Mouse (Mus musculus) intestine, embryonic 15.5 days (tissue): Measurements from ENCODE around the gene Armc12. TPM values are rescaled to one million over a fixed set of nuclear protein-coding genes. Genes with fewer than 3 reads are reported as not detected.
A peak's percentile ranks its signal among the peaks of the same experiment; 100 is the strongest.

ENCODE experiments used
- ATAC-seq: fragments of 200-750 bp; cut with Nextera tagmentation; 2 replicates; pipeline ENCODE4 v1.8.0; 2017; ENCODE audit warnings: moderate TSS enrichment, moderate library complexity
- H3K27ac ChIP-seq: fragments of 300-500 bp; sonication (generic); 2 replicates; pipeline ENCODE4 v1.5.1; 2015; ENCODE audit warnings: mild to moderate bottlenecking, inconsistent platforms
- H3K27me3 ChIP-seq: fragments of 300-500 bp; sonication (generic); replicated peaks from 2 replicates; pipeline ENCODE4 v1.6.1; 2015; ENCODE audit warnings: inconsistent platforms
- H3K36me3 ChIP-seq: fragments of 300-500 bp; sonication (generic); 2 replicates; pipeline ENCODE4 v1.6.1; 2015; ENCODE audit warnings: inconsistent platforms
- H3K4me1 ChIP-seq: fragments of 300-500 bp; sonication (generic); replicated peaks from 2 replicates; pipeline ENCODE4 v1.6.1; 2015; ENCODE audit warnings: inconsistent platforms
- H3K4me2 ChIP-seq: fragments of 300-500 bp; sonication (generic); replicated peaks from 2 replicates; pipeline ENCODE4 v1.6.1; 2015; ENCODE audit warnings: mild to moderate bottlenecking, inconsistent platforms
- H3K4me3 ChIP-seq: fragments of 300-500 bp; sonication (generic); replicated peaks from 2 replicates; pipeline ENCODE4 v1.5.1; 2015; ENCODE audit warnings: inconsistent platforms
- H3K9ac ChIP-seq: fragments of 300-500 bp; sonication (generic); 2 replicates; pipeline ENCODE4 v1.6.1; 2015; ENCODE audit warnings: inconsistent platforms
- H3K9me3 ChIP-seq: fragments of 300-500 bp; sonication (generic); 2 replicates; pipeline ENCODE4 v1.6.1; 2016; ENCODE audit warnings: inconsistent platforms
- WGBS: fragments of 180-500 bp; shearing (Covaris S2); methylation state at CpG from one replicate; pipeline ENCODE4 v1.1.7; 2015; 5-methylcytosine and 5-hydroxymethylcytosine counted together
- polyA plus RNA-seq: library from polyadenylated mRNA; unstranded; fragments of >200 nt; fragmentation: Nextera tagmentation; extraction: Ambion mirVana; gene quantifications from 2 replicates; pipeline ENCODE4 v1.2.1, GENCODE M21; 2015

The Armc12 gene
- polyA plus RNA-seq, 1 experiment from 2014 or later, result not detected

DNA sequence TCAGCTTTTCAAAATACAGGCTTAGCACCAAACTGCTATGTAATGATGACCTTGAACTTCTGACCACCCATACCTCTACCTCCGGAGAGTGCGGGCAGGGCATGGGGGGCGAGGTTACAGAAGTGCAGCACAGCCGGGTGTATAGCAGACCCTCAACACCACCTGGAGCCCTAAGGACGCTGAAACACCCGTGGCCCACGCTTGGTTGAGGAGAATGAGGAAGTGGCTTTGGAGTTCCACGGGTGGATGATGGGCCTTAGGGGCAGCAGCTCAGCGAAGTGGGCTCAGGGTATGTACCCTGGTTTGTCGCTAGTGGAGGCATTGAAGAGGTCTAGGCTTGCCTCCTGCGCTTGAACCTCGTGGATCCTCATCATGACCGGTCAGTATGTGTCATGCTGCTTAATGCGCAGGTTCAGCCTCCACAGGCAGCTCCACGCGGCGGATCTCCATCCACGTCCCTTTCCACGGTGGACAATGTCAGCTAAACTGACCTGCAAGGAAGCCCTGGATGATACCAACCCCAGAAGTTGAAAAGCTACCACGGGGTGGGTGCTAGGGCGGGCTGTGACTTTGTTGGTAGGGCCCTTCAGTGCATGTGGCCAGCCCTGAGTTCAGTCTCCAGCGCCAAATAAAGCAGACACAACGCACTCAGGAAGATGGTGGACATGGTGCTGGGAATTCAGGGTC lies 6.5 kb upstream of the Armc12 start:
- no peak overlapping the region for H3K27ac ChIP-seq
- H3K9me3 ChIP-seq, result no peaks in the 10 kb centered on the region
- H3K4me2 ChIP-seq, result peak overlapping the region; percentile 99
- ATAC-seq, result no peak
- 83% methylated on average over 23 of the region's 23 CpGs for WGBS
- H3K4me1 ChIP-seq, result peaks cover 20% of the 10 kb centered on the region
- 0 out of 2 replicates have a peak overlapping the region, but pooled peaks have one; percentile 69 for H3K4me3 ChIP-seq
- H3K36me3 ChIP-seq, result no peaks in the 10 kb centered on the region
- H3K27me3 ChIP-seq, result no peaks in the 10 kb centered on the region
- no peak overlapping the region for H3K9ac ChIP-seq

DNA sequence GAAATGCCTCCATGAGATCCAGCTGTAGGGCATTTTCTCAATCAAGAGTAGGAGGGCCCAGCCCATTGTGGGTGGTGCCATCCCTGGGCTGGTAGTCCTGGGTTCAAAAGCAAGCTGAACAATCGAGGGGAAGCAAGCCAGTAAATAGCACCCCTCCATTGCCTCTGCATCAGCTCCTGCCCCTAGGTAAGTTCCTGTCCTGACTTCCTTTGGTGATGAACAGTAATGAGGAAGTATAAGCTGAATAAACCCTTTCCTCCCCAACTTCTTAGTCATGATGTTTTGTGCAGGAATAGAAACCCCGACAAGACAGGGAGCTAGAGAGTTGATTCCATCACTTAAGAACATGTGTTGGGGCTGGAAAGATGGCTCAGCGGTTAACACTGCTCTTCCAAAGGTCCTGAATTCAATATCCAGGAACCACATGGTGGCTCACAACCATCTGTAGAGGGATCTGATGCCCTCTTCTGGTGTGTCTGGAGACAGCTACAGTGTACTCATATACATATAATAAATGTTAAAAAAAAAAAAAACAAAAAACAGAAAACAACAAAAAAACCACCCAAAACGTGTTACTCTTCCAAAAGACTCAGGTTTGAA lies 5.7 kb upstream of the Armc12 start:
- WGBS, result 71% methylated on average over 4 of the region's 4 CpGs
- H3K27me3 ChIP-seq, result no peaks in the 10 kb centered on the region
- no peak overlapping the region for H3K9ac ChIP-seq
- H3K9me3 ChIP-seq, result no peaks in the 10 kb centered on the region
- no peak for ATAC-seq
- no peak overlapping the region for H3K27ac ChIP-seq
- H3K4me2 ChIP-seq, result no peak overlapping the region
- H3K4me1 ChIP-seq, result peaks cover 19% of the 10 kb centered on the region
- no peak overlapping the region for H3K4me3 ChIP-seq
- H3K36me3 ChIP-seq, result no peaks in the 10 kb centered on the region

DNA sequence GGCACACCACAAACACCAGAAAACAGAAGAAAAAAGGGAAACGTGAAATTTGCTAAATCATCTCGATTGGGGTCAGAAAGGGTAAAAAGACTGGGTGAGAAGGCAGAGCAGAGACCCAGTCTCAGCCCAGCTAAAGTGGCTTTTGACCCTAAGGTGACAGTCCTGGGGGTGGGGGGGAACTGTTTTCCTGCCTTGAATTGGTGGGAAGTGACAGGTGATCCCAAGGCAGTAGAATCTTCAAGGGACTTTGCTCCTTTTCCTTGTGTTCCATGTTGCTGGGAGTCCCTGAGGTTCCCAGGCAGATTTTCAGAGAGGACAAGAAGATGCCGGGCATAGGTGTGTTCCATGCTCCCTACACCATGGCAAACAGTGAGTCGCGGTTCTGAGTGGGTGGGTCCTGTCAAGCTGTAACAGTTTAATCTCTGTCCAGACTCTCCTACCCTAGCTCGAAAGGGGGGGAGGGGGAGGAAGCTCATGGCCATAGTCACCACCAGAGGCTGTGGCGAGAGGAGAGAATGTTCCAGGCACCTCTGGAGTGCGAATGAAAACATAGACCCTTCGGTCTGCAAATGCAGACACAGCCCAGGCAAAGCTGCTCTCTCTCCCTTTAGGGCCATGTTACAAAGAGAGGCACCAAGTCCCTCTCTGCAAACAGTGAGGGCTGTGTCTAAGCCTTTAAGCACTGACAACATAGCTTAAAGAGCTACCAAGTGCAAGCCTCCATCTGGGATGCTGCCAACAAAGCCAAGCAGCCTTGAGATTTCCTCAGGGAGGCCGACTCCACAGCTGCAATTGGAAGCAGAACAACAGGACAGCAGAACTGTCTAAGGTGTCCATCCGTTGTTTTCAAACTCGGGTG lies 3.2 kb upstream of the Armc12 start:
- Histone ChIP-seq H3K4me3 (0 out of 2 replicates have a peak overlapping the region, but pooled peaks have one; percentile 9), H3K4me2 (peak overlapping the region; percentile 44), H3K36me3 (no peaks in the 10 kb centered on the region), H3K4me1 (peaks cover 20% of the 10 kb centered on the region), H3K27ac (0 out of 2 replicates have a peak overlapping the region, but pooled peaks have one; percentile 22), H3K9ac (no peak overlapping the region), H3K27me3 (peaks cover 3% of the 10 kb centered on the region; the same call in 1 of the 2 replicates), H3K9me3 (no peaks in the 10 kb centered on the region)
- WGBS, result 28% methylated on average over 12 of the region's 12 CpGs
- no peak for ATAC-seq

DNA sequence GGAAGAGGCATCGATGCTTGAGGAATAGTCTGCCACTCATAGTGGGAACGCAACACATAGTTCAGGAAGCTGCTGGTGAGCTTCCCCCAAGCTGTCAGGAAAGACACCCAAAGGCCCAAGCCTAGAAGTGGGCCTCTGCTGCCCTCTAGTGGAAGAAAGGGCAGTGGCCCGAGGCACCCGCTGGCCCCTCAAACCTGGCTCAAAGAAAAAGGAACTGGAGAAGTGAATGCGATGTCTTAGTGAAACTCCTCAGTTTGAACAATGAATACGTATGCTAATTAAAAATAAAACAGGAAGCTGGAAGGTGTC lies 2.6 kb upstream of the Armc12 start:
- 0 out of 2 replicates have a peak, but pooled peaks have one; percentile 21 for ATAC-seq
- Histone ChIP-seq H3K9ac (no peak overlapping the region), H3K4me1 (peaks cover 20% of the 10 kb centered on the region), H3K27me3 (peaks cover 3% of the 10 kb centered on the region; the same call in 1 of the 2 replicates), H3K9me3 (no peaks in the 10 kb centered on the region), H3K4me2 (peak overlapping the region; percentile 44), H3K36me3 (no peaks in the 10 kb centered on the region), H3K27ac (0 out of 2 replicates have a peak overlapping the region, but pooled peaks have one; percentile 22), H3K4me3 (0 out of 2 replicates have a peak overlapping the region, but pooled peaks have one; percentile 9)
- WGBS, result 3% methylated on average over 6 of the region's 6 CpGs

DNA sequence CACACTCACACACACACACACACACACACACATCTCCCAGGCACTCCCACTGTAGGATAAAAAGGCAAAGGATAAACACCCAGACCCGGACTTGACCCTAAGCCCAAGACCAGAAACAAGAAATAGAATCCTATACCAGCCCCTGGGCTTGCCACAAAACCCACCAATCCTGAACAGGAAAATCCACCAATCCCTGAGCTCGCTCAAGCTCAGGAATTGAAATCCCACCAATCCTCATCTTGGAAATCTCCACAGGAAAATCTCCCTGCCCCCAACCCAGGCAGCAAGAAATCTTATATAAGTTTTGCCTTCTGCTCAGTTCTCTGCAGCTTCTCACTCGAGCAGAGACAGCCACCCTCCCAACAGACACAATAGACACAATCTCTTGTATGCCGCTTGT lies 1.5 kb upstream of the Armc12 start:
- Histone ChIP-seq H3K9ac (no peak overlapping the region), H3K36me3 (no peaks in the 10 kb centered on the region), H3K27me3 (peaks cover 3% of the 10 kb centered on the region; the same call in 1 of the 2 replicates), H3K4me1 (peaks cover 14% of the 10 kb centered on the region), H3K4me2 (no peak overlapping the region), H3K9me3 (no peaks in the 10 kb centered on the region), H3K4me3 (no peak overlapping the region), H3K27ac (no peak overlapping the region)
- no peak for ATAC-seq
- 69% methylated on average over 4 of the region's 4 CpGs for WGBS

DNA sequence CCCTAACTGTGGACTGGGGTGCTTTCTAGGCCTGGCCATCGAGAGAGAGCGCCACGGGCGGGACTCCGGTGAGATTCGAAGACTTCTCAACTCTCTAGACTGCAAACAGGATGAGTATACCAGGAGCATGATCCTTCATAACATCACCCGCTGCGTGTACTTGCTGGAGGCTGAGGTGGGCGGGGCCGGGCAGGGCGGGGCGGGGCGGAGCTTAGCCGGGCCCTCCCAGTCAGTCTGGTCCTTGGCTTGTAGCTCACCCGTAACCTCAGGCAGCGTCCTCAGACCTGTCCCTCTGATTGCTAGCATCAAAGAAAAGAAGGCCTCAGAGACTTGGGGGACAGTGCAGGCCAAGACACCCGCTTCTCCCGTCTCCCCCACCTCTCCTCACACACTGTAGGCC lies 1.3 kb downstream of the Armc12 start:
- Histone ChIP-seq H3K9ac (no peak overlapping the region), H3K4me2 (peak overlapping the region; percentile 28; the same call in 1 of the 2 replicates), H3K4me3 (no peak overlapping the region), H3K27me3 (peaks cover 3% of the 10 kb centered on the region; the same call in 1 of the 2 replicates), H3K4me1 (peaks cover 14% of the 10 kb centered on the region), H3K9me3 (no peaks in the 10 kb centered on the region), H3K27ac (no peak overlapping the region), H3K36me3 (no peaks in the 10 kb centered on the region)
- 18% methylated on average over 18 of the region's 18 CpGs for WGBS
- ATAC-seq, result 0 out of 2 replicates have a peak, but pooled peaks have one; percentile 28

DNA sequence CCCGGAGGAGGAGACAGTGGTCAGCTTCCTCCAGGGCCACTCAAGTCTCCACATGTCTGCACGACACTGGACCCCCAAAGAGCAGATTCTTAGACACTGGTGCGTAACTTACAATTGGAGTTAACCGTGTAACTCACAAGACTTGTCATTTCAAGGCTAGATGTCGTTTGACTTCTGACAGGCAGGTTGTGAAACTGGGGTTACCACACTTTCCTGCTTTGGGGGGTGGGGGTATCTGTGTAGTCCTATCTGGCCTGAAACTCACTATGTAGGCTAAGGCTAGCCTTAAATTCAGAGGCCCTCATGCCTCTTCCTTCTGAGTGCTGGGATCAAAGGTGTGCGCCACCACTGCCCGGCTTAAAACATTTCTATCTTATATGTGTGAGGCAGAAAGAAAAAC lies 2.0 kb downstream of the Armc12 start:
- Histone ChIP-seq H3K9me3 (no peaks in the 10 kb centered on the region), H3K4me2 (no peak overlapping the region), H3K36me3 (no peaks in the 10 kb centered on the region), H3K4me1 (peaks cover 9% of the 10 kb centered on the region), H3K4me3 (no peak overlapping the region), H3K27ac (no peak overlapping the region), H3K9ac (no peak overlapping the region), H3K27me3 (peaks cover 3% of the 10 kb centered on the region; the same call in 1 of the 2 replicates)
- 82% methylated on average over 7 of the region's 7 CpGs for WGBS
- no peak for ATAC-seq

DNA sequence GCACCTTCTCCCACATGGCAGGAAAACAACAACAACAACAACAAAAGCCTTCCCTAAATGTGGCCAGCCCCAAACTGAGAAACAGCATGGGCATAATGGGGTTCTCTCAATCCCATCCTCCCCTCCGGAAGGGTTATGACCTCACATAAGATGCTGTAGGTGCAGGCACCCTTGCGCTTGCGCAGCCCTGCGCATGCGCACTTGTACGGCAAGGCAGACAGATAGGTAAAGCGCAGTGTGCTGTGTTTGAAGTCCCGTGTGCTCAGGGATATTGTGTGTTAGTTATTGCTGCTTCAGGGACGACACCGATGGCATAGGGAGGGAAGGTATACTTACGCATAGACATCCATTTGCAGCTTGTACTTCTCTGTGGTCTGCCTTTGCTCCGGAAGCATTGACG lies 2.7 kb downstream of the Armc12 start:
- 87% methylated on average over 13 of the region's 13 CpGs for WGBS
- Histone ChIP-seq H3K4me2 (no peak overlapping the region), H3K9me3 (no peaks in the 10 kb centered on the region), H3K9ac (no peak overlapping the region), H3K4me1 (peaks cover 6% of the 10 kb centered on the region), H3K4me3 (no peak overlapping the region), H3K36me3 (no peaks in the 10 kb centered on the region), H3K27me3 (peaks cover 3% of the 10 kb centered on the region; the same call in 1 of the 2 replicates), H3K27ac (no peak overlapping the region)
- ATAC-seq, result no peak

DNA sequence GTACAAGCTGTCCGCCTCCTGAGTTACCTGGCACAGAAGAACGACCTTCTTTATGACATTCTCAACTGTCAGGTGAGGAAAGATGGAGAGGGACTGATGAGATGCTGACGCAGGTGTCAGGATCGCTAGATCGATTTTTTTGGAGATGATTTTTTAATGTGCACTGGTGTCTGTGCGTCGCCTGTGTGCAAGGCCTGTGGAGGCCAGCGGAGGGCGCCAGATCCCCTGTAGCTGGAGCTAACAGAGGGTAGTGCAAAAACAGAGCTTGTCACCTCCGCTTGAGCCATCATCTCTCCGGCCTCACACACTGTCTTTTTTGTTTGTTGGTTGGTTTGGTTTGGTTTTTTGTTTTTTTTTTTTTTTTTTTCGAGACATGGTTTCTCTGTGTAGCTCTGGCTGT lies 7.3 kb downstream of the Armc12 start:
- WGBS, result 50% methylated on average over 12 of the region's 12 CpGs
- Histone ChIP-seq H3K27me3 (no peaks in the 10 kb centered on the region), H3K36me3 (no peaks in the 10 kb centered on the region), H3K9ac (no peak overlapping the region), H3K4me3 (no peak overlapping the region), H3K27ac (no peak overlapping the region), H3K4me1 (no peaks in the 10 kb centered on the region), H3K9me3 (no peaks in the 10 kb centered on the region), H3K4me2 (no peak overlapping the region)
- ATAC-seq, result no peak

DNA sequence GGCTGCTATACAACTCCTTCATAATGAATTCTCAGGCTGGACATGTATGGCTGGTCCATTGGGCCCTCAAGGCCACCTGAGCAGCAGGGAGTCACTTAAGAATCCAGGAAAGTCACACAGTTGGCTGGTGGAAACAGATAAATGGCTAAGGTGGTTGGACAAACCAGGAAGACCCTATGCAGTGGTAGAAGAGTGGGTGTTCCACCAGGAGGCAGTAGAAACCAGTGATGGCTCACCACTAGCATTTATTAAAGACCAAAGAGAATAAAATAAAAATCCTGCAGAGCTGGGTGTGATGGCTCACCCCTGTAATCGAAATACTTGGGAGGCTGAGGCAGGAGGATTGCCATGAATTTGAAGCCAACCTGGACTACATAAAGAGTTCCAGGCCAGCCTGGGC lies 16.3 kb downstream of the Armc12 start:
- H3K4me1 ChIP-seq, result no peaks in the 10 kb centered on the region
- H3K4me3 ChIP-seq, result no peak overlapping the region
- no peak overlapping the region for H3K4me2 ChIP-seq
- no peak for ATAC-seq
- H3K9ac ChIP-seq, result no peak overlapping the region
- H3K27ac ChIP-seq, result no peak overlapping the region
- H3K36me3 ChIP-seq, result no peaks in the 10 kb centered on the region
- 89% methylated on average over 1 of the region's 1 CpGs for WGBS
- no peaks in the 10 kb centered on the region for H3K27me3 ChIP-seq
- H3K9me3 ChIP-seq, result no peaks in the 10 kb centered on the region

DNA sequence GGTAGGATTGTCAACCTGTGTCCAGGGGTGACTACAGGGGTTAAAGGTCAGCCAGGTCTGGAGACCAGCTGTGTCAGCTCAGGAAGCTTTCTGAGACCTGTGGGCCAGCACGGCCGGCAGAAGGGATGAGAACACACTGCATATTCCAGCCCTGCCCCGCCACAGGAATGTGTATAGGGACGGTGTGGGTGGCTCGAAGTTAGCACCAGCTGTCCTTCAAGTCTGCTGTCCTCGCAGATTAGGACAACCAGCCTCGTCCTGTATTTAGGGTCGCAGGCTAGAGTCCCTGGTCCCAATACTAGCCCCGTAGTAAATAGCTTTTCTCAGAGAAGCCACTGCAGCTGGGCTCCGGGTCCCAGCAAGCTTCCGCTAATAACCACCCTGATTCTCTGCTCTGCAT lies 17.9 kb downstream of the Armc12 start:
- no peak overlapping the region for H3K4me3 ChIP-seq
- no peaks in the 10 kb centered on the region for H3K27me3 ChIP-seq
- H3K27ac ChIP-seq, result no peak overlapping the region
- no peaks in the 10 kb centered on the region for H3K9me3 ChIP-seq
- WGBS, result 63% methylated on average over 11 of the region's 11 CpGs
- H3K4me2 ChIP-seq, result no peak overlapping the region
- H3K4me1 ChIP-seq, result 0 out of 2 replicates have a peak, but pooled peaks cover 2% of the 10 kb centered on the region
- H3K36me3 ChIP-seq, result no peaks in the 10 kb centered on the region
- no peak for ATAC-seq
- H3K9ac ChIP-seq, result no peak overlapping the region

DNA sequence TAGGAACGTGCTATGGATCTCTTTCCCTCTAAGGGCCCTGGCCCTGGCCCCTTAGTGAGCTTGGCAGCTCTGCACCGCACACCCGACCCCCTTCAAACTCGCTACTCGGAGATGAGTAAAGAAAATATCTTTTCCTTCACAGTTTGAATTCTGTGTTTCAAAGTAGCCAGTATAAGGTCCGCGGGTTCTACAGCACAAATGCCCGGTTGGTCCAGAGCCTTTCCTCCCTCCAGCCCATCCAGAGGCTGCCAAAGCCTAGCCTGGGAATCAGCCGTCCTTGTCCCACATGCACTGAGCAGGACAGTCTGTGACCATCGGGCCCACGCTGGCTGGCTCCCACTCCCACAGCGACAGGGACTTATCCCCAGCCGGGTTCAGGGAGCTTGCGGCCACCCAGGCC lies 18.5 kb downstream of the Armc12 start, which contains the start of gene Clpsl2:
Gene Clpsl2 (plus strand): TSS at position 301 of the 400 bp plus-strand sequence.
- WGBS, result 80% methylated on average over 14 of the region's 14 CpGs
- 0 out of 2 replicates have a peak, but pooled peaks cover 2% of the 10 kb centered on the region for H3K4me1 ChIP-seq
- no peaks in the 10 kb centered on the region for H3K27me3 ChIP-seq
- no peak within 1 kb of the TSS for H3K4me2 ChIP-seq
- H3K4me3 ChIP-seq, result no peak within 1 kb of the TSS
- no peaks in the 10 kb centered on the region for H3K36me3 ChIP-seq
- no peak within 1 kb of the TSS for H3K9ac ChIP-seq
- no peak within 1 kb of the TSS for H3K27ac ChIP-seq
- H3K9me3 ChIP-seq, result no peaks in the 10 kb centered on the region
- no peak for ATAC-seq
